Mouse (Mus musculus) liver, adult 2 months (tissue): Measurements from ENCODE around the gene Pla2g2e.

Source experiments
- CTCF ChIP-seq: fragments of 200-500 bp; IDR thresholded peaks from 2 replicates; pipeline ENCODE4 v1.5.1; 2011; ENCODE audit warnings: low read depth, low read length, control low read depth
- POLR2A ChIP-seq: fragments of 200-500 bp; IDR thresholded peaks from 2 replicates; pipeline ENCODE4 v1.6.1; 2011; ENCODE audit warnings: low read length, control low read depth; ENCODE audit not compliant: insufficient read depth; ENCODE audit errors: extremely low read depth

DNA sequence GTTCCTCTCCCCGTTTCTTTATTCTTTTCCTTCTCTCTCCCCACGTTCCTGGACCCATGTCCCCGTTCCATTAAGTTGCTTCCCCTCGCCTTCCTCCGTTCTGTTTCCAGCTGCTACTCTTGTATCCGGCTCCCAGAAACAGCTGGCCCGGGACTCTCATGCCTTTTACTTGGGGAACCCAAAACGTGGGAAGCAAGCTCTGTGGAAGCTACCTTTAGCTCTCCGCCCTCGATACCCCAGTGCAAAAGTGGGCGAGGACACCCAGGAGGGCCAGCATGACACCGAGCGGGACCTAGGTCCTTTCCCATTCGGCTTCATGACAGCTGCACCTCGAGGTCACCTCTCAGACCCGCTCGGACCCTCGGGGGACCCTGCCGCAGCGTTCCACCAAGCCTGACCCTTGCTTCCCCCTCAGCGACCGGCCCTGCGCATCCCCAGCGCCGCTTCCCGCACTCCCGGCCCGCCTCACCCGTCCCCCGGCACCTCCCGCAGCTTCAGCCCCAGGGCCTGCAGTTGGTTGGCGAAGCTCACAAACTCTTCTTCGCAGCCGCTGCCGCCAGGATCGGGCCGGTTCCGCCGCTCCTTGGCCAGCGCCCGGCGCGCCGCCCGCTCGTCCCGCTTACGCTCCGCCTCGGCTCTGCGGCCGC lies 35.5 kb downstream of the Pla2g2e start:
- no peak for TF ChIP-seq CTCF
- no peak for TF ChIP-seq POLR2A
